Mouse (Mus musculus): ENCODE measurements around the gene Krtap4-2. TPM values are rescaled to one million over a fixed set of nuclear protein-coding genes. Genes with fewer than 3 reads are reported as not detected.
"Not testable (repeated sequence)": the region's sequence is repeated elsewhere in the genome, so short reads cannot be mapped to it uniquely, and the experiment has no call there.

Krtap4-2 gene
- total RNA-seq, 2 experiments from 2014 or later = not detected

DNA sequence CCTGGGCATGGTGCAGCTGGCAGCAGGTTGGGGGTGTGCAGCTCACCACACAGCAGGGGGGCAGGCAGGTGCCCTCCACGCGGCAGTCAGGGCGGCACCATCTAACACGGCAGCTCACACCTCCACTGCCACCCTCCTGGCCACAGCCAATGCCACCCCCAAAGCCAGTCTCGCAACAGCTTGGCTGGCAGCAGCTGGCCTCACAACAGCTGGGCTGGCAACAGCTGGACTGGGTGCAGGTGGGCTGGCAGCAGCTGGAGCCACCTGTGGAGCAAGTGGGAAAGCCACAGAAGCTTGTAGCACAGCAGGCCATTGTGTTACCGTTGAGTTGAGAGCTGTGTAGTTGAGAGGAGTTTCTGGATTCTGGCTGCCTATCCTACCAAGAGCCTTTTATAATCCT lies 37.1 kb downstream of the Krtap4-2 start, which contains the start of gene Krtap9-3:
Gene Krtap9-3, minus strand, starts transcription at position 364 of the 400 bp plus-strand sequence.
- intact Hi-C loops (cut with DNase I); DNase-seq: not testable (repeated sequence)

DNA sequence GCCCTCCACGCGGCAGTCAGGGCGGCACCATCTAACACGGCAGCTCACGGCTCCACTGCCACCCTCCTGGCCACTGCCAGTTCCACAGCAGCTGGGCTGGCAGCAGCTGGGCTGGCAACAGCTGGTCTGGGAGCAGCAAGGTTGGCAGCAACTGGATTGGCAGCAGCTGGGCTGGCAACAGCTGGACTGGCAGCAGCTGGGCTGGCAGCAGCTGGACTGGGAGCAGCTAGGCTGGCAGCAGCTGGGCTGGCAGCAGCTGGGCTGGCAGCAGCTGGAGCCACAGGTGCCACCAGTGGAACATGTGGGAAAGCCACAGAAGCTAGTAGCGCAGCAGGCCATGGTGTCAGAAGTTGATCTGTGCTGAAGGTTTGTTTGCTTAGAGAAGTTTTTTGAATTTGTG lies 43.9 kb downstream of the Krtap4-2 start, which contains the start of gene Krtap1-3:
Gene Krtap1-3, minus strand, starts transcription at position 359 of the 400 bp plus-strand sequence.
- intact Hi-C loops (cut with DNase I) = no loop called here
- no peak for DNase-seq

DNA sequence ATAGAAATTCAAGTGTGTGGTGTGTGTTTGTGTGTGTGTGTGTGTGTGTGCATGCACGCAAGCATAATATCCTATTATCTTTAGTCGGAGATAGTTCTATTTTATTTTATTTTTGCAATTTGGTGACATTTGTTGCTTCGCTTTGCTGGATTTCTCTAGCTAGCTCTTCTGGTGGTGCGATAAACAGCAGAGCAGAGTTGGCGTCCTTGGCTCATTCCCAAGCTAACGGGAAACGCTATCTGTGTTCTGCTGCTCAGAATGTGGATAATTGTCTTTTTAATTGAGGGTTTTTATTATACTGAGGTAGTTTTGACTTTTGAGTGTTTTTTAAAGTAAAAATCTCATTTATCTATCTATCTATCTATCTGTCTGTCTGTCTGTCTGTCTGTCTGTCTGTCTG lies 49.8 kb downstream of the Krtap4-2 start:
- intact Hi-C loops (cut with DNase I) = no loop called here
- DNase-seq = no peak

Other genes with a start within 250 kb of the Krtap4-2 start
- 1 to 10 TPM; 6.8 to 9.7 TPM for gene Krt10, start 245.7 kb downstream of the Krtap4-2 start, total RNA-seq (2021)
- gene Krt12, start 212.8 kb downstream of the Krtap4-2 start, total RNA-seq (2021) = not detected
- gene Krt20, start 196.9 kb downstream of the Krtap4-2 start, total RNA-seq (2021) = under 1 TPM; 0.26 to 0.30 TPM
- under 1 TPM in 1 of 2 experiments, not detected in 1; 0.17 TPM for gene Krt23, start 141.9 kb downstream of the Krtap4-2 start, total RNA-seq (2021)
- gene Krt39, start 113.7 kb downstream of the Krtap4-2 start, total RNA-seq (2021) = not detected
- gene Krt40, start 91.9 kb downstream of the Krtap4-2 start, total RNA-seq (2021) = not detected
- gene Krtap3-3, start 84.2 kb downstream of the Krtap4-2 start, total RNA-seq (2021) = not detected
- gene Krtap3-2, start 78.2 kb downstream of the Krtap4-2 start, total RNA-seq (2021) = not detected
- gene Gm11939, start 75.6 kb downstream of the Krtap4-2 start, total RNA-seq (2021) = not detected
- not detected for gene Krtap3-1, start 68.5 kb downstream of the Krtap4-2 start, total RNA-seq (2021)
- not detected for gene Krtap1-5, start 54.1 kb downstream of the Krtap4-2 start, total RNA-seq (2021)
- gene Krtap1-4, start 51.4 kb downstream of the Krtap4-2 start, total RNA-seq (2021) = not detected
- gene Krtap1-3, start 43.7 kb downstream of the Krtap4-2 start, total RNA-seq (2021) = not detected
- not detected for gene Krtap9-3, start 37.0 kb downstream of the Krtap4-2 start, total RNA-seq (2021)
- gene Gm11938, start 31.8 kb downstream of the Krtap4-2 start, total RNA-seq (2021) = not detected
- not detected for gene Gm11937, start 24.9 kb downstream of the Krtap4-2 start, total RNA-seq (2021)
- gene Krtap2-4, start 20.2 kb downstream of the Krtap4-2 start, total RNA-seq (2021) = not detected
- gene Gm11562, start 14.6 kb downstream of the Krtap4-2 start, total RNA-seq (2021) = not detected
- gene Krtap4-1, start 6.8 kb downstream of the Krtap4-2 start, total RNA-seq (2021) = not detected
- gene Krtap4-7, start 9.0 kb upstream of the Krtap4-2 start, total RNA-seq (2021) = not detected
- not detected for gene Gm11555, start 15.2 kb upstream of the Krtap4-2 start, total RNA-seq (2021)
- not detected for gene Gm11563, start 23.9 kb upstream of the Krtap4-2 start, total RNA-seq (2021)
- not detected for gene Krtap4-6, start 30.9 kb upstream of the Krtap4-2 start, total RNA-seq (2021)
- not detected for gene Gm14190, start 55.7 kb upstream of the Krtap4-2 start, total RNA-seq (2021)
- gene Gm14180, start 99.2 kb upstream of the Krtap4-2 start, total RNA-seq (2021) = not detected
- gene Gm11595, start 137.8 kb upstream of the Krtap4-2 start, total RNA-seq (2021) = not detected
- gene Krtap4-8, start 145.6 kb upstream of the Krtap4-2 start, total RNA-seq (2021) = not detected
- not detected for gene Krtap4-9, start 150.1 kb upstream of the Krtap4-2 start, total RNA-seq (2021)
- gene Gm11596, start 158.4 kb upstream of the Krtap4-2 start, total RNA-seq (2021) = not detected
- gene Gm11569, start 163.8 kb upstream of the Krtap4-2 start, total RNA-seq (2021) = not detected
- gene Gm11554, start 169.4 kb upstream of the Krtap4-2 start, total RNA-seq (2021) = not detected
- gene Krtap4-13, start 174.8 kb upstream of the Krtap4-2 start, total RNA-seq (2021) = not detected
- gene Gm11564, start 180.6 kb upstream of the Krtap4-2 start, total RNA-seq (2021) = not detected
- not detected for gene 2300003K06Rik, start 203.0 kb upstream of the Krtap4-2 start, total RNA-seq (2021)
- not detected for gene Krtap4-16, start 216.5 kb upstream of the Krtap4-2 start, total RNA-seq (2021)
- gene Gm11568, start 222.8 kb upstream of the Krtap4-2 start, total RNA-seq (2021) = not detected
- gene Gm11559, start 229.4 kb upstream of the Krtap4-2 start, total RNA-seq (2021) = not detected
- not detected for gene Krtap9-1, start 238.3 kb upstream of the Krtap4-2 start, total RNA-seq (2021)
- gene Gm11567, start 244.1 kb upstream of the Krtap4-2 start, total RNA-seq (2021) = not detected